Mouse (Mus musculus) bone marrow, adult 2 months (tissue): ENCODE measurements around the gene Hist1h2bn.

Experiments
- CTCF ChIP-seq: fragments of 200-500 bp; IDR thresholded peaks from 2 replicates; pipeline ENCODE4 v1.5.1; 2011; ENCODE audit warnings: low read length, control low read depth; ENCODE audit not compliant: control insufficient read depth, insufficient read depth
- POLR2A ChIP-seq: fragments of 200-500 bp; IDR thresholded peaks from 2 replicates; pipeline ENCODE4 v1.6.1; 2011; ENCODE audit warnings: low read depth, mild to moderate bottlenecking, control low read depth, low read length, borderline replicate concordance; ENCODE audit not compliant: control insufficient read depth

- TF ChIP-seq CTCF: no peak
- no peak for TF ChIP-seq POLR2A
Observed at GRCm38 (mm10) chr13:21783734-21784161, 29.8 kb downstream of the Hist1h2bn start.
